Mouse (Mus musculus) brown adipose tissue, adult 24 weeks (tissue): ENCODE results near the gene Pex26. TPM values are rescaled to one million over a fixed set of nuclear protein-coding genes. Genes with fewer than 3 reads are reported as not detected.

Experiments
- H3K27ac ChIP-seq: fragments of 200-500 bp; replicated peaks from 2 replicates; pipeline ENCODE4 v1.5.1; 2012; ENCODE audit warnings: low read depth, mild to moderate bottlenecking, low read length
- H3K4me1 ChIP-seq: fragments of 200-500 bp; 2 replicates; pipeline ENCODE4 v1.6.1; 2012; ENCODE audit warnings: low read length, mixed read lengths; ENCODE audit not compliant: control insufficient read depth, insufficient read depth, insufficient read length
- H3K4me3 ChIP-seq: fragments of 200-500 bp; 2 replicates; pipeline ENCODE4 v1.5.1; 2012; ENCODE audit warnings: low read depth, mild to moderate bottlenecking, low read length, moderate library complexity; ENCODE audit not compliant: insufficient read depth
- polyA plus RNA-seq: library from polyadenylated mRNA; stranded (reverse); fragments of >200 nt; gene quantifications from 2 replicates; pipeline ENCODE4 v1.2.4, GENCODE M21; 2012; ENCODE audit not compliant: missing spikeins, insufficient read depth, insufficient read length

The Pex26 gene
- polyA plus RNA-seq, 1 experiment = 4.1 TPM

DNA sequence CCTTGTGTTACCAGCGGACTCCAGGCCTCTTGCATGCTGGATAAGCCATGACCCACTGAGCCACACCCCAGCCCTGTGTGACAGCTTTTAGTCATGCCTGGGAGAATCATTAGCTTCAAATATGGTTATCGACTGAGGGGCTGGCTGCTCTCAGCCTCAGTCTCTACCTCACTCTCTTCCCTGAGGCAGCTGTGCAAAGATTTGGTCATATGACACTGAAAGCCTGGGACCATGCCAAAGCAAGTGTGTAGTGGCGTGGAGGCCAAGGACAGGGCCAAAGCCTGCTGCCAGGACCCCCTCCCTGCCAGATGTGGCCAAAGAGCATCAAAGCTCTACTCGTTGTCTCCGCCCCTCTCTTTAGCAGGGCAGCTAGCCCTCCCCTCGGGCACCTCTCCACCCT lies 31.7 kb upstream of the Pex26 start:
- H3K4me3 ChIP-seq = no peak overlapping the region
- peaks cover 17% of the 10 kb centered on the region for H3K4me1 ChIP-seq
- peak overlapping the region; percentile 13 for H3K27ac ChIP-seq

DNA sequence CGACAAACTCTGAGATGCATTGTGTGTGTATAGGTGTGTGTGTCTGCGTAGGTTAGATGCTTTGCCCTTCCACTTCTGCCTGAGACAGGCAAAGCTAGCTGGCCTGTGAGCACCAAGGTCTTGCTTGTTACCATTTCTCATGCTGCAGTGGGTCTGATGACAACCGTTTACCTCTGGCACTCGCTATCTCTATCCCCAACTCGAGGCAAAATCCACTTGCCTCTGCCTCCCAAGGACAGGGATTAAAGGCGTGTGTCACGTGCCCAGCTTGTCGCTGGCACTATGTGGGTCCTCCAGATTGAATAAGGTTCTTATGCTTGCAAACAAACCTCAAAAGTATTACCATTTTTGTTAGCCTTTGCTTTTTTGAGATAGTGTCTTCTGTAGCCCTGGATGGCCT lies 30.3 kb upstream of the Pex26 start:
- Histone ChIP-seq H3K4me1 (peaks cover 17% of the 10 kb centered on the region), H3K4me3 (no peak overlapping the region), H3K27ac (no peak overlapping the region)

DNA sequence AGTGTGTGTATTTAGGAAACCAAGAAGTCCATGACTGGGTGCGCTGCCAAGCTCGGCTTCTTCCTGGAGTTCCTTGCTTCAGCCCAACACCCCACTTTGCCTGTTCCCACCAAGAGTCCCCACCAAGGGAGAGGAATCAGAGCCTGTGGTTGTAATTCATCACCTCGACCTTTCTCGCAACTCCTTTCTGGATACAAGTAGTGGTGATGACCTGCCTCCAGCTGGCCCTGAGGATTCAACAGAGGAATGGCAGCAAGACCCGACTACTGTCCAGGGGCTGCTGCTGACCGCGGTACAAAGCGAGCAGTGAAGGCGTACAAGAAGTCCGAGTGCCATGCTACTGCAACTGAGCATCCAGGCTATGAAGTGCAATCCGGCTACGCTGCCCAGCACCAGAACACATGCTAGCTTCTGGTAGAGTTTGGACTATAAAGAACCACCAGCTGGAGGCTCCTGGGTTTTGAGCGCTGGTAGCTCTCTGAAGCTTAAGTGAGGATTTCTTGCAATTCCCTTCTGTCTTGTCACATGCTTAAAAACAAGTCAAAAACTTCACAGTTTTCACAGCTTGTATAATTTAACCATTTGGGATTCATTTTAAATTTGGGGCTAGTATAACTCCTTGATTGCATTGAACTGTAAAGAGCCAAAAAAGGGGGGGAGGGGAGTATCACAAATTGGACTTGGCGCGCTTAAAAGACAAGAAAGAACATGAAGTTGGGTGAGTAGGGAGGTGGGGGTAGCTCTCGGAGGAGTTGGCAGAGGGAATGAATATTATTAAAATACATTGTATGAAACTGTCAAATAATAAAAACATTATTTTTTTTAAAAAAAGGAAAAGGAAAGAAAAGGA lies 28.8 kb upstream of the Pex26 start:
- Histone ChIP-seq H3K4me3 (no peak overlapping the region), H3K27ac (no peak overlapping the region), H3K4me1 (peaks cover 10% of the 10 kb centered on the region)

DNA sequence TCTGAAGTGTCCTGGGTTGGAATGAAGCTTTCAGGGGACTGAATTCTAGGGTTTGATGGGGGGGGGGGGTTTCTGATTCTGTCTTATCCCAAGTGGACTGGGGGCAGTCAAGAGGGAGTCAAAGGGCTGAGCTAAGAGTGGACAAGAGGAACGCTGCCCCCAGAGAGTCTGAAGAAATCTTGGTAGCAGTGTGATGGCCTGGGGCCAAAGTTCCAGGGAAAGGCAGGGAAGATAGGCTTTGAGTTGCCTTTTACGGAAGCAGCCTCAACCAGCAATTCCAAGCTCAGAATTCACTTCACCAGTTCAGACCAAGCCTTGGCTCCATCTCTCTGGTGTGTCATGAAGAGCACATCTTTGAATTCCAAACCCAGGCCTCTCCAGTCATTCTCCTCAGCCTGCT lies 27.4 kb upstream of the Pex26 start:
- Histone ChIP-seq H3K27ac (peak overlapping the region; percentile 40; the same call in 1 of the 2 replicates), H3K4me3 (no peak overlapping the region), H3K4me1 (peaks cover 10% of the 10 kb centered on the region)

DNA sequence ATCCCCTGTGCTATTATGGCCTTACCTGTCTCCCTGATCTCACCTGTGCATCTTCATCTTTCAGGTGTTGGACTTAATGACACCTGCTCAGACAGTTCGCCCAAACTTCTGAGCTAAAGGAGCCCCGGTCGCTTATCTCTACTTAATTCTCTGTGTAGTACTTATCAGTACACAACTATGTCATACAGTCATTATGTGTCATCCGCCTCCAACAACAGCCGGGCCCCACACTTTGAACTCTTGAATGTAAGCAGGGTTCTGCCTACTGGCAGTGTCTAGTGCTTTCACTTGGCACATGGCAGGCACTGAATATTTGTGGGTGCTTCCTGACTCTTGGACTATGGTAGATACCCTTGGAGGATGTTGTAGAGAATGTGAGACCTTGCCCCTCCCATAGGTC lies 23.9 kb upstream of the Pex26 start:
- H3K4me1 ChIP-seq = peaks cover 7% of the 10 kb centered on the region
- no peak overlapping the region for H3K27ac ChIP-seq
- no peak overlapping the region for H3K4me3 ChIP-seq

DNA sequence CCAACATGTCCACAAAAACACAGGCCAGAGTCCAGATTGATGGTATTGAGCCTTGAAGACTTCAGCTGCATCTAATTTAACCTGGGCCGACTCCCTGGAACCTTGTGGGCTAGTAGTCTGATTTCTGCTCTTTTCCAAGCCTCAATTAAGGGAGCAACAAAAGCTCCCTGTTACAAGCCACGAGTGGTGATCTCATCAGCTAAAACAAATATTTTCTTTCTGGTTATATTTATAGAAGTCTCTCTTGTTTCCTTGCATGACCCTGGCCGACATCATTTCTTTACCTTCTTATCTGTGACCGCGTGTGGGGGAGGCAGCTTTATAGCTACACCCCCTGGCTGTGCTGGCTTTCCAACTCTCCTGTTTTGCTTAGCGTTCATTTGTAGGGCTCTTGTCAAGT lies 23.3 kb upstream of the Pex26 start:
- no peak overlapping the region for H3K4me3 ChIP-seq
- H3K4me1 ChIP-seq = peaks cover 7% of the 10 kb centered on the region
- no peak overlapping the region for H3K27ac ChIP-seq

DNA sequence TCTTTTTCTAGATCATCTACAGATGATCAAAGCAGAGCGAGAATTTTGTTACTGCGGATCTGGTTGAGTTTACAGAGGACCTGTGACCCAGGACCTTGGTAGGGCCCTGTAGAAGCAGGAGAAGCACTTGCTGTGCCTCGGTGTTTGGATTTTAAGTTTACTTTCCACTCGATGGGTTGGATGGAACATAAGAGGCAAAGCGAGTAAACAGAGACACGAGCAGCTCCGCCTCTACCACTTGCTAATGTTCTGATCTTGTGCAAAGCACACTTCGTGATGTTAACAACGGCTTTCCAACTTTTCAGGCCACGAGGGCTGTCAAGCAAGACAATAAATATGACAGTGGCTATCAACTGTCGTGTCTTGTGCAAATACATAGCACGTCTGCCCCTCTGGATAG lies 20.9 kb upstream of the Pex26 start:
- Histone ChIP-seq H3K4me3 (no peak overlapping the region), H3K4me1 (no peaks in the 10 kb centered on the region), H3K27ac (no peak overlapping the region)

DNA sequence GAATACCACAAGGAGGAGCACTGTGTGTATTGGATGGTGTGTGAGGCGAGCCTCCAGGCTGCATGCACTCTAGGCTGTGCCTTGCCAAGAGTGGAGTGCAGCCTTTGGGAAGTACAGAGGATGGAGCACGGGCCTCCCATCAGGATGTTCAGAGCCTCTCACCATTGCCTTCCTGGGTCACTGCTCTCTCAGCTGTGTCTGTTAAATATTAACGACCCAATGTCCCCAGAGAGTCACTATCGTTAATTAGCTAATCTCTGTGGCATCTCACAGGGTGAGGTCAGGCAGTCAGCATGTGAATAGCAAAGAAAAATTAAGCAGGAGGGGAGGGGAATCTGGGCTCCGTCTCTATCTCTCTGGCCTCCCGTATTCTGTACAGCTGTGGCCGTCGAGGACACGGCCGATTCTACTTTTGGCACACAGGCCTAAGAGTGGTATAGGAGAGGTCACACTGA lies 17.3 kb upstream of the Pex26 start:
- Histone ChIP-seq H3K4me3 (no peak overlapping the region), H3K27ac (no peak overlapping the region), H3K4me1 (0 out of 2 replicates have a peak, but pooled peaks cover 3% of the 10 kb centered on the region)

DNA sequence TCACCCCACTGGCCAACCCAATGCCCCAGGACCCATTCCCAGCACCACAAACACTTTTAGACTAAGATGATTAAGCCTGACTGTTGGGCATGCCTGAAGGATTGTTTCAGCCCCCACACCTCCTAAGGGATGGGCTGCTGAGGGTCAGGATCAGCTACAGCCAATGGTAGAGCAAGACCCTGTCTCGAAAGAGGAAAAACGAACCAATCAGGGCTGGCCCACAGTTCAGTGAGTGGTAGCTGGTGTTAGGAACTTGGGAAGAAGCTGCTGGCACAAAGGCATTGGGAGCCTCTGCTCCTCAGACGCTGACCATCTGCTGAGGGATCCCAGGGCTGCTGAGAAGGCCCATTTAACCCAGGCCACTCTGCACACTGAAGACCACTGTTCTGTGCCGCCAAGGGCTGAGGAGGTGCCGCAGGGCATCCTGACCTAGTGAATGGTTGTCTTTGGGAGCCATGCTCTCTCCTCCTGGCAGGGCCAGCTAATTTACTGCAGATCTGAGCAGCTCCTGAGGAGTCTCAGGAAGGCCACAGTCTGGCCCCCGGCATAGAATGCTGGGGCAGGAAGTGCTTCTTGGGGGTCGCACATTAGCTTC lies 16.0 kb upstream of the Pex26 start:
- no peak overlapping the region for H3K4me3 ChIP-seq
- H3K27ac ChIP-seq = no peak overlapping the region
- H3K4me1 ChIP-seq = 0 out of 2 replicates have a peak, but pooled peaks cover 3% of the 10 kb centered on the region

DNA sequence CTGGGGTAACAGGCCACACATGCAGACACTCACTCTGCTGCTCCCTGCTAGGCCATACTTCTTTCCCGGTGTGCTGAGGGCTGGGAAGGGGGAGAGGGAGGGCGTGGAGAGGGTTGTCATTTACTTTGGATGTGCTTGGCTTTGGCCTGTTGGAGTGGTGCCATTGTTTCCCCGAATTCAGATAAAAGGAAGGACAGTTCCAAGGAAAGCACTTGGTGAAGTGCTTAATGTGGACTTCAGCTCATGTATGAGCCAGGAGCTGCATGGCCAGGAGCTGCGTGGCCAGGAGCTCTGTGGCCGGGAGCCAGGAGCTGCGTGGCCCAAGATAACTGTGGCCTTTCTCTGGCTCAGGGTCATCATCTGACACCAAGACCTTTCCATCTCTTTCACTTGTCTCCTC lies 12.4 kb upstream of the Pex26 start:
- H3K4me1 ChIP-seq = 0 out of 2 replicates have a peak, but pooled peaks cover 3% of the 10 kb centered on the region
- no peak overlapping the region for H3K27ac ChIP-seq
- no peak overlapping the region for H3K4me3 ChIP-seq

DNA sequence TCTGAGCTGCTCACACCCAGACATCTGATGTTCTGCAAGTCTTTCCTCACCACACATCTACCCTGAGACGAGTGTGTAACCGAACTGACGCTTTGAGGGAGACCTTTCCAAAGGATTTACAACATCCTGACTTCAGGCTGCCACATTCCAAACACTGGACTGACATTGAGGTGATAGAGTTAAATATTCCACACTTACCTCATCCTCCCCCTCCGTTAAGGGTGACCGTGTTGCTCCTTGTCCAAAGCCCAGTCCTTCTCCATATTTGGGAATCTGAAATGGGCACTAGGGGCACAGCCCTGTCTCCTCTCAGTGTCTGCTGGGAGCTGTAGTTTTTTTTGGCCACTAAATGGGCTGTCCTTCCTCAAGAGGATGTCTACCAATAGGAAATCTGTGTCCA lies 10.0 kb upstream of the Pex26 start:
- Histone ChIP-seq H3K4me3 (no peak overlapping the region), H3K4me1 (0 out of 2 replicates have a peak, but pooled peaks cover 3% of the 10 kb centered on the region), H3K27ac (no peak overlapping the region)

DNA sequence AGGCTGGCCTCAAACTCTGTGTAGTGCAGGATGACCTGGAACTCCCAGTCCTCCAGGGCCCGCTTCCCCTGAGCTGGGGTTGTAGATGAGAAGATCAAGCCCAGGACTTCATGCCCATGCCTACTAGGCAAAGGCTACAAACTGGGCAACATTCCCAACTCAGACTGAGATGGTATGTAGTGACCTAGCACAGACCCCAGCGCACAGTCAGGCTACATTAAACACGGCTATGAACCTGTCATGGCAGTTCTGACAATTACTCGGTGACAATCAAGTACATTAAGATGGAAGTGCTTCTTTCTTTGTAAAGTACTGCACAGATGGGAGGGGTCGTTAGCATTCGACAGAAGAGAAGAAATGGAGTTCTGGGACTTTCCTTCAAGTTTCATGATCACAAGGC lies 8.7 kb upstream of the Pex26 start:
- 0 out of 2 replicates have a peak, but pooled peaks cover 3% of the 10 kb centered on the region for H3K4me1 ChIP-seq
- H3K27ac ChIP-seq = no peak overlapping the region
- H3K4me3 ChIP-seq = no peak overlapping the region

DNA sequence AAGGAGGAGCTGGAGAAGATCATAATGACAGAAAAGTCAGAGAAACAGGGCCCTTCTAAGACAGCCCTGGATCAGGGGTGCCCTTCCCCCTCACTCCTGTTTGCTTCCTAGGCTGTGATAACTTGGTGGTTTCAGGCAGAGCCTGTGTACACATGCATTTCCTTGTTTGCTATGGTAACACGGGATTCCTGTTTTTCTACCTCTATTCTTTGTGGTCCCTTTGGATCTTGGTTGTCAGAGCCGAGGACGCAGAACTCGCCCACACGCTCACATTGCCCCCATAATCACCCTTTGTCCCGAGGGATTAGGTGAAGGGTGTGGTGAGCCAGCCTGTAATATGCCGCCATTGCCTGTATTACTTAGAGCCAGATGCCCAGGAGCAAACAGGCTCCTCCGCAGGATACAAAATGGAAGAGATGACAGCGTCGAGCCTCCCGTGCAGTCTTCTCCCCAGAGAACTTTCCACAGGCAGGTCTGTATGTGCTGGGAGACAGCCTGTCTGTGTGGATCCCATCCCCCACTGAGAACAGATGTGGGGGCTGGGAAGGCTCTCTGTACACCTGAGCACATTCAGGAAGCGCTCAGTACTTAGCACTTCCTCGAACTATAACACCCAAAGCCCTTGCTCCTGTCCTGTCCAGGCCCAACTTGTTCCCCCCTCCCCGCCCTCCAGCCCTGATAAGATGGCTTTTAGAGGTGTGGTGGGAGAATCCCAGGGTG lies 7.3 kb upstream of the Pex26 start:
- H3K4me1 ChIP-seq = no peaks in the 10 kb centered on the region
- H3K27ac ChIP-seq = no peak overlapping the region
- no peak overlapping the region for H3K4me3 ChIP-seq

DNA sequence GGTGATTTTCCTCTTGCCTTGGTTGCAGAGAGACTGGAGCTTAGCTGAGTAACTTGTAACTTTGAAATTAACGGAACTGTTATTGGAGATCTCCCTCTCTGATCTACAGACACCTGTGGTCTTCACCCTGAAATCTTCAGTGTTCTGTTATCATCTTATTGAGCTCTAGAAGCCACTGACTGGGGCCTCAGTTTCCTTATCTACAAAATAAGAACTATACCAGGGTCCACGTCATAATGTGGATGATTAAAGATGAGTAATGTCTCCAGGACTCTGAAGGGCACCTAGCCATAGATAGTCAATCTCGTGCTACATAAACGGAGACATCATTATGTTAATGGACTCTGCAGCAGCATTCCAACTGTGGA lies 6.8 kb upstream of the Pex26 start:
- H3K4me3 ChIP-seq = no peak overlapping the region
- H3K4me1 ChIP-seq = no peaks in the 10 kb centered on the region
- no peak overlapping the region for H3K27ac ChIP-seq

DNA sequence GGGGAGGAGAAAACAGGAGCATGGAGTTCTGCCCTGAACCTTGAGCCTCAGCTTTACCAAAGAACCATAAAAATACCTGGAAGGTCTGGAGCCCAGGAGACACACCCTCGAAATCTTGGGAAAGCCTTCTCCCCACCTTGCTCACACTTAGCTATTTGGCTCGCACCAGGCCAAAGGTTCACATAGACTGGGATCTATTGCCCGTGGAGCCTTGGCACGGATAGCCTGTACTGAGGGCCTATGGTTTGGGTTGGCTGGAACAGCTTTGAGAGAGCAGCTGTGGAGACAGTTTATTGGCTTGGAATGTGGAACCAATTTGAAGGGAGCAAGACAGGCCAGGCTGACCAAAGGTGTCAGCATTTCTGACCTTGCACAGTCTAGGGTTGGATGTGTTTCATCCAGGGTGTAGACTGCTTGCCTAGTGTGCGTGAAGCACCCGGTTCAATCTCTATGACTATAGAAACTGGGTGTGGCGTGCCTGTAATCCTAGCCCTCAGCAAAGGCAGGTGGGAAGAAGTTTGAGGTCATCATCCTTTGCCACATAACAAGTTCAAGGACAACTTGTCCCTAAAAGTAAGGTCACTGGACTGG lies 6.3 kb upstream of the Pex26 start:
- Histone ChIP-seq H3K4me1 (no peaks in the 10 kb centered on the region), H3K27ac (no peak overlapping the region), H3K4me3 (no peak overlapping the region)
